Comparison of ENCODE assay signal across 16 mouse cellular contexts in the genomic region with DNA sequence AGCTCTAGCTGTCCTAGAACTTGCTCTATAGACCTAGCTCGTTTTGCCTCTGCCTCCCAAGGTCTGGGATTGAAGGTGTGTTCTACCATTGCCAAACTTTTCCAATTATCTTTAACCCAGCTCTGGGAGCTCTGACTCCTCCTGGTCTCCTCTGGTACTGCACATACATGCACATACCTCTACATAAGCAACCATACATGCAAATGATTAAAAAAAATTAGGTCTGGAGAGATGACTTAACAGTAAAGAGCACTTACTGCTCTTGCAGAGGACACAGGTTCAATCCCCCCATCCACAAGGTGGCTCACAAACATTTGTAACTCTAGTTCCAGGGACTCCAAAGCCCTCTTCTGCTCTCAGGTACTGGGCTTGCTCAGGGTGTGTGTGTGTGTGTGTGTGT. TPM values are rescaled to one million over a fixed set of nuclear protein-coding genes. Genes with fewer than 3 reads are reported as not detected.
DNase-seq lines count a peak whose midpoint lies in the region; ATAC-seq lines count a peak whose summit lies in the region.
"Had no signal": no experiment of that assay in that cellular context is flagged by ENCODE, and none has a peak within 500 bp of the region (broad histone marks: within the 10 kb centered on the region; RNA-seq: fewer than 3 reads in every experiment).

No protein-coding gene starts in this region.

- H3K27me3 ChIP-seq in liver, embryonic 13.5 days, result no peaks in the 10 kb centered on the region
- no peaks in the 10 kb centered on the region for H3K27me3 ChIP-seq in liver, embryonic 11.5 days (replicated peaks; ENCODE audit: control insufficient read depth, insufficient read depth, low read length)
- H3K27me3 ChIP-seq: embryonic facial prominence, embryonic 15.5 days; forebrain, embryonic 15.5 days; heart, embryonic 15.5 days; limb, embryonic 13.5 days had no signal

- no peak overlapping the region for H3K4me2 ChIP-seq in liver, embryonic 13.5 days
- no peak overlapping the region for H3K4me2 ChIP-seq in liver, embryonic 11.5 days
- H3K4me2 ChIP-seq: embryonic facial prominence, embryonic 15.5 days; forebrain, embryonic 15.5 days; heart, embryonic 15.5 days; hindbrain, embryonic 14.5 days; limb, embryonic 13.5 days had no signal

- H3K9ac ChIP-seq in liver, embryonic 13.5 days, result no peak overlapping the region
- H3K9ac ChIP-seq in liver, embryonic 11.5 days (ENCODE audit: low read depth, low read length), result no peak overlapping the region
- H3K9ac ChIP-seq: embryonic facial prominence, embryonic 15.5 days; forebrain, embryonic 15.5 days; heart, embryonic 15.5 days; hindbrain, embryonic 14.5 days; limb, embryonic 13.5 days had no signal

- DNase-seq in CD4-positive, CD25-positive, alpha-beta regulatory T cell, adult 2 months (ENCODE audit: low read depth, low spot score), result peak; percentile 24
- DNase-seq in liver, embryonic 13.5 days, result no peak
- DNase-seq in liver, embryonic 11.5 days (ENCODE audit: low spot score), result no peak
- peak; percentile 25 for DNase-seq in NIH3T3 (ENCODE audit: low read depth)
- peak; percentile 44 for DNase-seq in thymus, postnatal 0 days (ENCODE audit: low spot score)
- no peak for DNase-seq in adrenal gland, postnatal 10 days
- DNase-seq in T-cell, adult 2 months (ENCODE audit: low spot score), result no peak
- DNase-seq: gastrocnemius, postnatal 25 days; kidney, adult 8-10 months had no signal

- peak overlapping the region; percentile 68 for H3K27ac ChIP-seq in liver, embryonic 13.5 days
- no peak overlapping the region for H3K27ac ChIP-seq in liver, embryonic 11.5 days (ENCODE audit: low read depth, low read length)
- H3K27ac ChIP-seq: embryonic facial prominence, embryonic 15.5 days; forebrain, embryonic 15.5 days; heart, embryonic 15.5 days; hindbrain, embryonic 14.5 days; limb, embryonic 13.5 days had no signal

- 68% methylated on average over 1 of the region's 1 CpGs for WGBS in liver, embryonic 13.5 days (ENCODE audit: insufficient replicate concordance)
- 81% methylated on average over 1 of the region's 1 CpGs for WGBS in liver, embryonic 11.5 days

- no peak for ATAC-seq in CD4-positive, CD25-positive, alpha-beta regulatory T cell, adult 4 months
- no peak for ATAC-seq in liver, embryonic 13.5 days (ENCODE audit: low read depth)
- ATAC-seq in liver, embryonic 11.5 days (replicated peaks; ENCODE audit: low FRiP score), result no peak
- ATAC-seq: forebrain, embryonic 15.5 days; lung, postnatal 0 days had no signal

- no peak overlapping the region for H3K4me3 ChIP-seq in liver, embryonic 13.5 days (replicated peaks)
- no peak overlapping the region for H3K4me3 ChIP-seq in liver, embryonic 11.5 days (ENCODE audit: low read depth, low read length)
- H3K4me3 ChIP-seq: embryonic facial prominence, embryonic 15.5 days; forebrain, embryonic 15.5 days; heart, embryonic 15.5 days; limb, embryonic 13.5 days had no signal

- H3K4me1 ChIP-seq in liver, embryonic 13.5 days (replicated peaks), result peaks cover 45% of the 10 kb centered on the region
- H3K4me1 ChIP-seq in liver, embryonic 11.5 days (replicated peaks; ENCODE audit: control insufficient read depth, insufficient read depth, low read length), result peaks cover 15% of the 10 kb centered on the region

- peaks cover 5% of the 10 kb centered on the region for H3K36me3 ChIP-seq in liver, embryonic 13.5 days
- peaks cover 3% of the 10 kb centered on the region; the same call in 1 of the 2 replicates for H3K36me3 ChIP-seq in liver, embryonic 11.5 days (ENCODE audit: control insufficient read depth, insufficient read depth, low read length)

- H3K9me3 ChIP-seq in liver, embryonic 13.5 days (replicated peaks), result no peaks in the 10 kb centered on the region
- no peaks in the 10 kb centered on the region for H3K9me3 ChIP-seq in liver, embryonic 11.5 days (ENCODE audit: control insufficient read depth, low read length)
- H3K9me3 ChIP-seq: embryonic facial prominence, embryonic 15.5 days; forebrain, embryonic 15.5 days; heart, embryonic 15.5 days; limb, embryonic 13.5 days had no signal

RNA-seq across cellular contexts. Expression of a gene that starts 2.8 kb away (rescaled TPM):
- 100 to 1,000 TPM; 107 to 151 TPM for polyA plus RNA-seq in CD4-positive, CD25-positive, alpha-beta regulatory T cell, adult 4 months (2017; shearing (Covaris generic))
- polyA plus RNA-seq in liver, embryonic 13.5 days (2015; fragmentation: Nextera tagmentation; extraction: Ambion mirVana), result 258 and 301 TPM in 2 replicates
- polyA plus RNA-seq in liver, embryonic 11.5 days (2014; fragmentation: Nextera tagmentation; extraction: Ambion mirVana), result 392 and 418 TPM in 2 replicates
- 407 and 446 TPM in 2 replicates for polyA plus RNA-seq in thymus, postnatal 0 days (2015; fragmentation: Nextera tagmentation; extraction: Ambion mirVana)
- 100 to 1,000 TPM; 178 to 239 TPM for total RNA-seq in adrenal gland, postnatal 10 days (2021)

RNA-seq across cellular contexts. Expression of a gene that starts 25.9 kb away (rescaled TPM):
- 10 to 100 TPM; 25.9 to 37.5 TPM for polyA plus RNA-seq in CD4-positive, CD25-positive, alpha-beta regulatory T cell, adult 4 months (2017; shearing (Covaris generic))
- polyA plus RNA-seq in liver, embryonic 13.5 days (2015; fragmentation: Nextera tagmentation; extraction: Ambion mirVana), result 13.7 and 13.8 TPM in 2 replicates
- polyA plus RNA-seq in liver, embryonic 11.5 days (2014; fragmentation: Nextera tagmentation; extraction: Ambion mirVana), result 24.6 and 26.5 TPM in 2 replicates
- 35.8 and 37.9 TPM in 2 replicates for polyA plus RNA-seq in thymus, postnatal 0 days (2015; fragmentation: Nextera tagmentation; extraction: Ambion mirVana)
- 10 to 100 TPM; 20.0 to 20.2 TPM for total RNA-seq in adrenal gland, postnatal 10 days (2021)

RNA-seq across cellular contexts. Expression of a gene that starts 44.8 kb away (rescaled TPM):
- 1 to 10 TPM; 2.8 to 2.9 TPM for polyA plus RNA-seq in CD4-positive, CD25-positive, alpha-beta regulatory T cell, adult 4 months (2017; shearing (Covaris generic))
- polyA plus RNA-seq in liver, embryonic 13.5 days (2015; fragmentation: Nextera tagmentation; extraction: Ambion mirVana), result 9.6 and 11.5 TPM in 2 replicates
- polyA plus RNA-seq in liver, embryonic 11.5 days (2014; fragmentation: Nextera tagmentation; extraction: Ambion mirVana), result 15.5 and 16.6 TPM in 2 replicates
- polyA plus RNA-seq in thymus, postnatal 0 days (2015; fragmentation: Nextera tagmentation; extraction: Ambion mirVana), result 24.7 and 27.1 TPM in 2 replicates
- total RNA-seq in adrenal gland, postnatal 10 days (2021), result 10 to 100 TPM; 21.2 to 25.7 TPM

Comparison
In these comparisons a context has a peak if more than half of its experiments do, and no peak if none do; other contexts are left out.
1. DNase-seq: peak in CD4-positive, CD25-positive, alpha-beta regulatory T cell, adult 2 months (single experiment), NIH3T3 (single experiment) and thymus, postnatal 0 days (single experiment); none in liver, embryonic 13.5 days (single experiment), liver, embryonic 11.5 days (single experiment), adrenal gland, postnatal 10 days (single experiment) and T-cell, adult 2 months (single experiment).